Mouse (Mus musculus) forebrain, embryonic 12.5 days (tissue): ENCODE results near the gene Noc2l. TPM values are rescaled to one million over a fixed set of nuclear protein-coding genes. Genes with fewer than 3 reads are reported as not detected.
A peak's percentile ranks its signal among the peaks of the same experiment; 100 is the strongest.

Source experiments
- ATAC-seq: fragments of 200-750 bp; cut with Nextera tagmentation; 2 replicates; pipeline ENCODE4 v1.8.0; 2017; ENCODE audit warnings: moderate TSS enrichment; ENCODE audit not compliant: low FRiP score
- H3K27ac ChIP-seq: fragments of 300-500 bp; sonication (generic); 2 replicates; pipeline ENCODE4 v1.5.1; 2016; ENCODE audit warnings: mild to moderate bottlenecking
- H3K27me3 ChIP-seq: fragments of 300-500 bp; sonication (generic); 2 replicates; pipeline ENCODE4 v1.6.1; 2016; ENCODE audit warnings: mild to moderate bottlenecking
- H3K36me3 ChIP-seq: fragments of 300-500 bp; sonication (generic); replicated peaks from 2 replicates; pipeline ENCODE4 v1.6.1; 2016; ENCODE audit warnings: mild to moderate bottlenecking
- H3K4me1 ChIP-seq: fragments of 300-500 bp; sonication (generic); 2 replicates; pipeline ENCODE4 v1.6.1; 2016
- H3K4me2 ChIP-seq: fragments of 300-500 bp; sonication (generic); 2 replicates; pipeline ENCODE4 v1.6.1; 2016; ENCODE audit warnings: mild to moderate bottlenecking, moderate library complexity
- H3K4me3 ChIP-seq: fragments of 300-500 bp; sonication (generic); replicated peaks from 2 replicates; pipeline ENCODE4 v1.5.1; 2016; ENCODE audit warnings: mild to moderate bottlenecking
- H3K9ac ChIP-seq: fragments of 300-500 bp; sonication (generic); 2 replicates; pipeline ENCODE4 v1.6.1; 2016; ENCODE audit warnings: mild to moderate bottlenecking
- H3K9me3 ChIP-seq: fragments of 300-500 bp; sonication (generic); 2 replicates; pipeline ENCODE4 v1.6.1; 2016
- WGBS: fragments of 180-500 bp; shearing (Covaris S2); methylation state at CpG from one replicate; pipeline ENCODE4 v1.1.7; 2016; 5-methylcytosine and 5-hydroxymethylcytosine counted together
- polyA plus RNA-seq: library from polyadenylated mRNA; unstranded; fragments of >200 nt; fragmentation: Nextera tagmentation; extraction: Ambion mirVana; gene quantifications from 2 replicates; pipeline ENCODE4 v1.2.1, GENCODE M21; 2016

The Noc2l gene
- polyA plus RNA-seq, 1 experiment from 2014 or later, result 95.7 TPM

DNA sequence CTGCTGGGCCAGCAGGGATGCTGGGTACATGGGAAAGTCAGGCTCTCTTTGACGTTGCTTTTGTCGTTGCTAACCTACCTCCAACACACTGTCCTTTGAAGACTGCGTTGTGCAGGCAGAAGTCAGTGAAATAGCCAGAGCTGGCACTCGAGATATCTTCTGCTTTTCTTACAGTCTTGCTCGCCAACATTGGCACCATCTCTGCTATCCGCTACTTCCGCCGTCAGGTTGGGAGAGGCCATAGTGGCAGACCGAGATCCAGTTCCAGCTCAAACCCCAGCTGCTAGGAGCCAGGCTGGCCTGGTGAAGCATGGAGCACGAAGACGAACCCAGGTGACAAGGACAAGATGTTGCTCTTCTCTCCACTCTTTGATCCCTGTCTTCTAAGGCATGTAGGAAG, 15.9 kb upstream of the Noc2l start:
- H3K36me3 ChIP-seq, result no peaks in the 10 kb centered on the region

DNA sequence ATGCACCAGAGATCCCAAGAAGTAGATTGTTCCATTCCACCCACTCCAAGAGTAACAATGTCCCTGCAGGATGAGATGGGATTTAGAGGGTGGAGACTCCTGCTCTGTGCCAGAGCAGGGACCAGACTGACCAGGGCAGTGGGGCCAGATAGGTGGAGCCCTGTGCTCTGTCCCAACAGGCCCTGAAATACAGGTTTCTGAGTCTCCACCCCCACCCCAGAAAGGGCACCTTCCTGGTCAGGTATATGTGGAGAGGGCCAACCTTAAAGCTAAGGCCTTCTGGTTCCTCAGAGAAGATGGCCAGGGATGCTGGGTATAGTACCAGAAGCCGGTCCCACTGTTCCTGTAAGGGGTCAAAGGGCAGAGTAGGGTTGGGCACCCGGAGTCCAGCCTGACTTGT, 11.5 kb upstream of the Noc2l start:
- H3K27me3 ChIP-seq, result no peaks in the 10 kb centered on the region
- H3K36me3 ChIP-seq, result peaks cover 10% of the 10 kb centered on the region
- ATAC-seq, result no peak
- H3K4me1 ChIP-seq, result peaks cover 9% of the 10 kb centered on the region; the same call in 1 of the 2 replicates
- H3K4me3 ChIP-seq, result no peak overlapping the region
- no peak overlapping the region for H3K4me2 ChIP-seq
- H3K9me3 ChIP-seq, result no peaks in the 10 kb centered on the region
- H3K27ac ChIP-seq, result no peak overlapping the region
- WGBS, result 91% methylated on average over 2 of the region's 2 CpGs
- H3K9ac ChIP-seq, result no peak overlapping the region

More for the DNA sequence above, 15.9 kb upstream of the Noc2l start:
- 86% methylated on average over 11 of the region's 11 CpGs for WGBS
- no peaks in the 10 kb centered on the region for H3K9me3 ChIP-seq
- no peaks in the 10 kb centered on the region for H3K4me1 ChIP-seq
- no peak overlapping the region for H3K4me3 ChIP-seq
- no peak for ATAC-seq
- H3K27me3 ChIP-seq, result no peaks in the 10 kb centered on the region
- no peak overlapping the region for H3K9ac ChIP-seq
- H3K27ac ChIP-seq, result no peak overlapping the region
- H3K4me2 ChIP-seq, result no peak overlapping the region

DNA sequence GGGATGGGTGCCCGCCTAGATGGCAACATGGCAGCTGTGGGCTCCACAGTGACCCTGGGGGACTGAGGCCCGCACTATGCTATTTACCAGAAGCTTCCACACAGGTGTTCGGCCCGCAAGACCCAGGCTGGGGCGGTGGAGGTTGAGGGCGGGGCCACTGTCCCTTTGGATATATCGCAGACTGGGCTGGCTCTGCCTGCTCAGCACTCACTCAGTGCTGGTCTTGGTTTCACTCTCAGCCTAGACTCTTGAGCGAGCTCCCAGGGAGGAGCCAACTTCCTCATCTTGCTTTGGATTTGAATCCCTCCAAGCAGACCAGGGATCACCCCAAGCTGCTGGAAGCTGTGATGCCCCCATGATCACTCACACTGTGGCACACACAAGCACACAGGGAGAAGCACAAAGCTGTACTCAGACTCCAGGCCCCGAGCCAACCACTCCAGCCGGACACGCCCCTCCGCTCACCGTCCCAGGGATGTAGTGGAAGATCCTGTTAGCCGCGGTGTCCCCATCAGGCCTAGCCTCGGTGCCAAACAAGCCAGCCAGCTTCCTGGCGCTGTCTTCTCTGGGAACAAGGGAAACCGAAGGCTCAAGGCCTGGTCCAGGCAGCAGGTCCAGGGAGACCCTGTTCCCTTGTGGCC, 7.9 kb upstream of the Noc2l start:
- H3K4me3 ChIP-seq, result no peak overlapping the region
- WGBS, result 37% methylated on average over 18 of the region's 18 CpGs
- H3K27me3 ChIP-seq, result no peaks in the 10 kb centered on the region
- H3K27ac ChIP-seq, result no peak overlapping the region
- 0 out of 2 replicates have a peak, but pooled peaks have one; percentile 6 for ATAC-seq
- H3K4me1 ChIP-seq, result peaks cover 9% of the 10 kb centered on the region; the same call in 1 of the 2 replicates
- no peaks in the 10 kb centered on the region for H3K9me3 ChIP-seq
- no peak overlapping the region for H3K9ac ChIP-seq
- no peak overlapping the region for H3K4me2 ChIP-seq
- H3K36me3 ChIP-seq, result peaks cover 46% of the 10 kb centered on the region

DNA sequence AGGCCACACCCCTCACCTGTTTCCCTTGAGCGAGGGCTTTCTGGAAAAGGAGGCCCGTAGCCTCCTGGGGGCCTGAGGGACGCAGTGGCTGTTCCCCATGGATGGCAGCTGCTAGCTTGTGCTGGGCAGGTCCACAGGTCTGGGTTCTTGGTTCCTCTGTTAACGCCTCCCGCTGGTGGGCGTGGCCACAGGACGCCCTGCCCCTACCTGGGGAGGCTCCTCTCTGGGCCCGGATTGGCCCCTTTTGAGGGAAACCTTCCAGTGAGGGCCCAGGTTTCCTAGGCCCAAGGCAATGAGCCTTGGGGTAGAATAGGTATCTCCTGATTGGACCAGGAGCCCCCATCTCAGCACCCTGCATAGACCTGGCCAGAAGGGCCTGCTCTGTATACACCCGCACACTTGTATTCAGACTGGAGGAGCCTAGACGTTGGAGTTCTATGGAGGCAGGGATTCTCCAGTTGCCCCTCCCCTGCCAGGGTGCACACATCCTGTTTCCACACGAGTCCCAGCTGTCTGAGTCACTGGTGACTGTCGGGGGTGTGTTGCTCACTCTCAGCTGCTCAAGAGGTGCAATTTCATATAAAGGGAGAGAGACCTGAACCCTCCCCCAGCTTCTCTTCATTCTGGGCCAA, 7.3 kb upstream of the Noc2l start:
- Histone ChIP-seq H3K9me3 (no peaks in the 10 kb centered on the region), H3K9ac (no peak overlapping the region), H3K36me3 (peaks cover 50% of the 10 kb centered on the region), H3K4me1 (peaks cover 14% of the 10 kb centered on the region), H3K4me3 (no peak overlapping the region), H3K4me2 (no peak overlapping the region), H3K27ac (no peak overlapping the region), H3K27me3 (no peaks in the 10 kb centered on the region)
- 19% methylated on average over 12 of the region's 12 CpGs for WGBS
- ATAC-seq, result 0 out of 2 replicates have a peak, but pooled peaks have one; percentile 21

DNA sequence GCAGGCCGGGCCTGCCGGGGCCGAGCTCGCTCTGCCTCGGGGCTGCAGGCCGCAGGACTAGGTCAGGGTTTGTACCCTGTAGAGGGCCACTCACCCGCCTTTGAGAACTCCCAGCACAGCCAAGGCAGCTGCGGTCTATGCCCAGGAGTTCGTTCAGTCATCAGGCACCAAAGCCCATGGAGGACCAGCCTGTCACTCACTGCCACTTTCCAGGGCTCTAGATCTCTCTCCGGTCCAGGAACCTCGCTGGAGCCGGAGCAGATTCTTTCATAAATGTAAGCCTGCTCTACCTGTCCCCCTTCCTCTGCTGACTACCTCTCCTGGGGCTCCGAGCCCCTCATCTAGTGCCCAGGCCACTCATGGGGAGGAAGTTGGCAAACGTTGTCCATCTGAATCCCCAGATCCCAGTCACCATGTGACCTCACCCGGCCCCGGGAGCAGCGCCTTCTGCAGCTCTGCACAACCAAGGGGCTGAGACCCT, 1.7 kb upstream of the Noc2l start:
- H3K4me2 ChIP-seq, result peak overlapping the region; percentile 77
- peak overlapping the region; percentile 70 for H3K9ac ChIP-seq
- no peaks in the 10 kb centered on the region for H3K27me3 ChIP-seq
- peak; percentile 22 for ATAC-seq
- H3K4me3 ChIP-seq, result peak overlapping the region; percentile 53
- H3K4me1 ChIP-seq, result peaks cover 18% of the 10 kb centered on the region
- WGBS, result 2% methylated on average over 17 of the region's 17 CpGs
- H3K27ac ChIP-seq, result peak overlapping the region; percentile 91
- no peaks in the 10 kb centered on the region for H3K9me3 ChIP-seq
- peaks cover 60% of the 10 kb centered on the region for H3K36me3 ChIP-seq

DNA sequence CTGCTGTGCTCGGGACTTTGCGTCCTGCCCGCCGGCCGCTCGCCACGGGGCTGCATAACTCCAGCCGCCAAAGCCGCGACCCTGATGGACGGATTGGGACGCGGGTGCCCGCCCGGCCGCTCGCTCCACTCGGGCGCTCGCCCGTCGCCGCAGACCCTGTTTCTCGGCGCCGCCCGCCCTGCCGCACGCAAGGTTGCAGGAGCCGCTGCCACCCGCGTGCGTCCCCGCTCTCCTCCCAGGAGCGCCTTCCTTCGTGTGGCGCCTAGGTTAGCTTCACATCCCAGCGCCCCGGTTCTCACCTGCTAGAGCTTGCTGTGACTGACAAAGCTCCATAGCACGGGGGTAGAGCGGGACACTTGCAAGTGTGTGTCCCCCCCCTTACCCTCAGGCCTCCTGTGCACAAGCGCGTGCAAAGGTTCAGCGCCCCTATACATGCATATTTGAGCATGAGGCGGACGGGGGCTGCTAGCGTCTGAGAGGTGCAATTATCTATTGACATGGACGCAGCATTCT, 1.1 kb upstream of the Noc2l start, which contains the start of gene Plekhn1:
Plekhn1 (minus strand) TSS at position 157 of the 513 bp plus-strand sequence.
- H3K27me3 ChIP-seq, result no peaks in the 10 kb centered on the region
- peaks cover 18% of the 10 kb centered on the region for H3K4me1 ChIP-seq
- H3K4me2 ChIP-seq, result peak within 1 kb of the TSS; percentile 77
- WGBS, result 1% methylated on average over 45 of the region's 48 CpGs
- no peaks in the 10 kb centered on the region for H3K9me3 ChIP-seq
- H3K9ac ChIP-seq, result peak within 1 kb of the TSS; percentile 76
- H3K4me3 ChIP-seq, result peak within 1 kb of the TSS; percentile 93
- H3K36me3 ChIP-seq, result peaks cover 60% of the 10 kb centered on the region
- ATAC-seq, result peak; percentile 63
- H3K27ac ChIP-seq, result peak within 1 kb of the TSS; percentile 92

DNA sequence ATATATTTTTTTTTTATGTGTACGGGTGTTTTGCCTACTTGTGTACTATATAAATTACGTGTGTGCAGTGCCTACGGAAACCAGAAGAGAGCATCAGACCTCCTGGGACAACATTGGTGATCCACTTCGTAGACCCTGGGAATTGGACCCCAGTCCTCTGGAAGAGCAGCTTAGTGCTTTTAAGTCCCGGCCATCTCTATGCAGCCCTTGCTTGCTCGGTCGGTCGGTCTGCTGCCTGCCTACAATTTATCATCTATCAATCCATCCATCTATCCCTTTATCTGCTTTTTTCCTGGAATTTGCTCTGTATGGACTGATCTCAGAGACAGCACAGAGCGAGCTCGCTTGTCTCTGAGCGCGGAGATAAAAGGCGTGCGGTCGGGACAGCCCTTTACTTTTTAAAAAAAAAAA, 445 bp upstream of the Noc2l start:
- Histone ChIP-seq H3K27ac (peak overlapping the region; percentile 92), H3K4me3 (peak overlapping the region; percentile 93), H3K9me3 (no peaks in the 10 kb centered on the region), H3K9ac (peak overlapping the region; percentile 76; the same call in 1 of the 2 replicates), H3K36me3 (peaks cover 60% of the 10 kb centered on the region), H3K4me1 (peaks cover 18% of the 10 kb centered on the region), H3K27me3 (no peaks in the 10 kb centered on the region), H3K4me2 (peak overlapping the region; percentile 77)
- ATAC-seq, result peak; percentile 50
- 2% methylated on average over 15 of the region's 15 CpGs for WGBS

DNA sequence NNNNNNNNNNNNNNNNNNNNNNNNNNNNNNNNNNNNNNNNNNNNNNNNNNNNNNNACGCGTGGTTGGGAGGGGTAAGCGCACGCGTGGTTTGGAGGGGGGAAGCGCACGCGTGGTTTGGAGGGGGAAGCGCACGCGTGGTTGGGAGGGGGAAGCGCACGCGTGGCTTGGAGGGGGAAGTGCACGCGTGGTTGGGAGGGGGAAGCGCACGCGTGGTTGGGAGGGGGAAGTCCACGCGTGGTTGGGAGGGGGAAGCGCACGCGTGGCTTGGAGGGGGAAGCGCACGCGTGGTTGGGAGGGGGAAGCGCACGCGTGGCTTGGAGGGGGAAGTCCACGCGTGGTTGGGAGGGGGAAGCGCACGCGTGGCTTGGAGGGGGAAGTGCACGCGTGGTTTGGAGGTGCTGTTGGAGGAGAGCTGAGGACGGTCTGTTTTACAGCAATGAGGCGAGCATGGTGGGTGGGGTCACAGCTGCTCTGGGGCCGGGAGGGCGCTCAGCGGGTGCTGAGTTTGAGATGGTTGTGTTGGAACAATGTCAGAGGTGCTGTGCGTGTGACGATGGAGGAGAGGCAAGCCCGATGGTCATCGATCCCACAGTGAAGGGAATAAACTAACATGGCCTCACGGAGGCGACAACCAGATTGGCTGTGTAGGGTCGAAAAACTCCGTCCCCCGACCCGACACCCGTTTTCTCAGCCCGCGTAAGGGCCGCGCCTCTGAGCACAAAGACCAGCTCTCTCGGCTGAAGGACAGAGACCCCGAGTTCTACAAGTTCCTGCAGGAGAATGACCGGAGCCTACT, 1.0 kb downstream of the Noc2l start:
- Histone ChIP-seq H3K9me3 (no peaks in the 10 kb centered on the region), H3K9ac (peak overlapping the region; percentile 76), H3K27me3 (no peaks in the 10 kb centered on the region), H3K4me2 (peak overlapping the region; percentile 77), H3K36me3 (peaks cover 60% of the 10 kb centered on the region), H3K27ac (0 out of 2 replicates have a peak overlapping the region, but pooled peaks have one; percentile 46), H3K4me3 (peak overlapping the region; percentile 93), H3K4me1 (peaks cover 18% of the 10 kb centered on the region)
- no peak for ATAC-seq
- 21% methylated on average over 58 of the region's 60 CpGs for WGBS

DNA sequence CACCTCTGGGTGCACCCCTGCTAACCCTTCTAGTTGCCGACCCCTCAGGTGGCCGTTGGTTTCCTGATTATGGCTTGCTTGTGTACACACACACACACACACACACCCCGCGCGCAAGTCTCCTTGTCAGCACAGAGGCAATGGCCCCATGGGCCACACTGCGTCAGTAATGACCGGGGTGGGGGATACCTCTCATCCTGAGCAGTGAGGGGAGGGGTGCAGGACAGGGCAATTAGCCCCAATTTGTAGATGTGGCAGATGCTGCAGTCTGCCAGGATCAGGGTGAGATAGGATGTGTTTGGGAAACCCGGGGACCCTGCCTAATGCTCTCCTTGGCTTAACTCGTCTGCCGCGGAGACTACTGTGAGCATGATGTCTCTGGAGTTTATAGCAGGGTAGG, 13.8 kb downstream of the Noc2l start:
- H3K36me3 ChIP-seq, result peaks cover 49% of the 10 kb centered on the region
- peaks cover 10% of the 10 kb centered on the region for H3K4me1 ChIP-seq
- no peaks in the 10 kb centered on the region for H3K9me3 ChIP-seq
- no peak overlapping the region for H3K9ac ChIP-seq
- H3K27ac ChIP-seq, result no peak overlapping the region
- H3K4me3 ChIP-seq, result no peak overlapping the region
- no peak for ATAC-seq
- peaks cover 32% of the 10 kb centered on the region for H3K27me3 ChIP-seq
- WGBS, result 76% methylated on average over 11 of the region's 11 CpGs
- no peak overlapping the region for H3K4me2 ChIP-seq

DNA sequence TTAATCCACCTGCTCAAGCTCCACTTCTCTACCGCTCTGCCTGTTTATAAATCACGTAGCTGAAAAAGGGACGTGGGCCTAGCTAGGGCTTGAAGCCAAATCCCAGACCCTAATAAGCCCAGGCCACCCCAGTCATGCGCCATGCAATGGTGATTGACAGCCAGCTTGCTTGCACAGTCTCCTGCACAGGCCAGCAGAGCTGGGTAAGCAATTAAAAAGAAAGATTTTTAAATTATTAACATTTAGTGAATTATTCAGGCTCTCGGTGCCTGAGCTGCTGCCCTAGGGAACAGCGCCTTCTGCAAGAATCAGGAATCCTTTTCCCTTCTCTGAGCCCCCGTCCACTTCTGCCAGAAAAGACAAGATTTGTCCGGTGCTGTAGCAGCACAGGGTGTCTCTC, 15.3 kb downstream of the Noc2l start:
- Histone ChIP-seq H3K27me3 (peaks cover 45% of the 10 kb centered on the region), H3K36me3 (peaks cover 34% of the 10 kb centered on the region), H3K9ac (no peak overlapping the region), H3K4me3 (no peak overlapping the region), H3K4me1 (peaks cover 20% of the 10 kb centered on the region), H3K4me2 (no peak overlapping the region), H3K27ac (no peak overlapping the region), H3K9me3 (no peaks in the 10 kb centered on the region)
- 76% methylated on average over 8 of the region's 8 CpGs for WGBS
- ATAC-seq, result no peak

DNA sequence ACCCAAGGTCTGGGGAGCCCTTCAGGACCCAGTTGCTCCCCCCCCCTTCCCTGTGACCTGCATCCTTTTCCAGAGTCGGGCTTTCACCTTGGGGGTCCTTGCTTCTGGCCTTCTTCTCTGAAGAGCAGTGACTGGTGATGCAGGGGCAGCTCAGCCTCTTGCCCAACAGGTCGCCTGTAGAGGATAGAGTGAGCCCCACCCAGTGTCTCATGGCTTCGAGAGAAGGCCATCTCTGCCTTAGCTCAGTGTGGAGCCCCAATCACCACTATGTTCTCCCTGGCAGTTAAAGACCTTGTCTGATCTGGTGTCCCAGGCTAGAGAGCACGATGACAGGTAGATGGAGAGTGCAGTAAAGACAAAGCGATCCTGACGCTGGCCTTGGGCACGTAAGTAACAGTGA, 16.3 kb downstream of the Noc2l start:
- Histone ChIP-seq H3K36me3 (peaks cover 25% of the 10 kb centered on the region), H3K9ac (0 out of 2 replicates have a peak overlapping the region, but pooled peaks have one; percentile 25), H3K4me1 (peaks cover 20% of the 10 kb centered on the region), H3K9me3 (no peaks in the 10 kb centered on the region), H3K27me3 (peaks cover 45% of the 10 kb centered on the region), H3K27ac (no peak overlapping the region), H3K4me2 (no peak overlapping the region), H3K4me3 (no peak overlapping the region)
- WGBS, result 33% methylated on average over 7 of the region's 7 CpGs
- ATAC-seq, result no peak

DNA sequence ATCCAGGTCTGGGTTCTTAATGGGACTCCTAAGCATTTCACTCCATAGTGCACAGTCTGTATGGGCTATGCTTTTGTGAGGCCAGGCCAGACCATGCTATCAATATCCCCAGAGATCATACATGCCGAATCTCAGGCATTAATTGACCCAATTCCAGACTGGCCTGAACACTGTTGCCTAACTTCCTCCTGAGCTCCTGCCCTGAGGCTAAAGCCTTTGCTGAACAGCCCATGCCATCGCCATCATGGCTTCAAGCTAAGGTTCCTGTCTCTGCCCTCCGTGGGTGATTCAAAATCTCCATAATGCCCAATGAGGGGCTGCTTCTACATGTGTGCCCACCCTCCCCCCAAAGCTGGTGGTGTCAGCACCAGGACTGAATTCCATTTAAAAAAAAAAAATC, 16.8 kb downstream of the Noc2l start:
- no peak overlapping the region for H3K4me3 ChIP-seq
- WGBS, result 38% methylated on average over 3 of the region's 3 CpGs
- H3K9me3 ChIP-seq, result no peaks in the 10 kb centered on the region
- no peak for ATAC-seq
- H3K27me3 ChIP-seq, result peaks cover 45% of the 10 kb centered on the region
- no peak overlapping the region for H3K27ac ChIP-seq
- no peak overlapping the region for H3K4me2 ChIP-seq
- peaks cover 20% of the 10 kb centered on the region for H3K36me3 ChIP-seq
- no peak overlapping the region for H3K9ac ChIP-seq
- peaks cover 20% of the 10 kb centered on the region for H3K4me1 ChIP-seq
